In genomic region chr2:157434041-157434440, GRCm38 (mm10) we compare ENCODE assay signal across 9 mouse cellular contexts. TPM values are rescaled to one million over a fixed set of nuclear protein-coding genes. Genes with fewer than 3 reads are reported as not detected.
DNase-seq lines count a peak whose midpoint lies in the region; ATAC-seq lines count a peak whose summit lies in the region.
"Had no signal": no experiment of that assay in that cellular context is flagged by ENCODE, and none has a peak within 500 bp of the region (broad histone marks: within the 10 kb centered on the region; RNA-seq: fewer than 3 reads in every experiment).

No protein-coding gene starts in this region.

- WGBS in heart, embryonic 16.5 days, result 44% methylated on average over 9 of the region's 9 CpGs
- 25% methylated on average over 9 of the region's 9 CpGs for WGBS in embryonic facial prominence, embryonic 10.5 days
- 28% methylated on average over 9 of the region's 9 CpGs for WGBS in intestine, embryonic 16.5 days
- WGBS in midbrain, embryonic 13.5 days, result 45% methylated on average over 9 of the region's 9 CpGs

- H3K4me2 ChIP-seq in heart, embryonic 16.5 days (ENCODE audit: low read depth, low read length), result no peak overlapping the region
- H3K4me2 ChIP-seq in intestine, embryonic 16.5 days (ENCODE audit: low read depth, low read length), result peak overlapping the region; percentile 30
- no peak overlapping the region for H3K4me2 ChIP-seq in midbrain, embryonic 13.5 days (replicated peaks)
- H3K4me2 ChIP-seq: liver, embryonic 15.5 days had no signal

- H3K9me3 ChIP-seq in heart, embryonic 16.5 days (replicated peaks; ENCODE audit: control insufficient read depth, low read length), result no peaks in the 10 kb centered on the region
- no peaks in the 10 kb centered on the region for H3K9me3 ChIP-seq in embryonic facial prominence, embryonic 10.5 days
- H3K9me3 ChIP-seq in intestine, embryonic 16.5 days (ENCODE audit: control insufficient read depth, low read length), result no peaks in the 10 kb centered on the region
- no peaks in the 10 kb centered on the region for H3K9me3 ChIP-seq in midbrain, embryonic 13.5 days
- H3K9me3 ChIP-seq: liver, embryonic 15.5 days had no signal

- DNase-seq in heart, postnatal 36 days, result no peak
- DNase-seq in embryonic facial prominence, embryonic 10.5 days (ENCODE audit: low spot score), result no peak
- no peak for DNase-seq in adrenal gland, adult 18-20 months (ENCODE audit: low spot score in 2 of 2)
- DNase-seq in layer of hippocampus, adult 11-12 months (ENCODE audit: low spot score), result no peak
- no peak for DNase-seq in right cerebral cortex, postnatal 10 days (ENCODE audit: low spot score in 2 of 2)

- H3K4me3 ChIP-seq in heart, embryonic 16.5 days (ENCODE audit: low read length), result no peak overlapping the region
- H3K4me3 ChIP-seq in embryonic facial prominence, embryonic 10.5 days, result peak overlapping the region; percentile 2; the same call in 1 of the 2 replicates
- peak overlapping the region; percentile 0; the same call in 1 of the 2 replicates for H3K4me3 ChIP-seq in intestine, embryonic 16.5 days (ENCODE audit: low read length)
- H3K4me3 ChIP-seq in midbrain, embryonic 13.5 days (replicated peaks), result no peak overlapping the region
- H3K4me3 ChIP-seq: liver, embryonic 15.5 days had no signal

- no peak overlapping the region; the same call in 1 of the 2 replicates for H3K9ac ChIP-seq in heart, embryonic 16.5 days (ENCODE audit: low read length)
- H3K9ac ChIP-seq in intestine, embryonic 16.5 days (ENCODE audit: low read depth, low read length), result peak overlapping the region; percentile 58
- peak overlapping the region; percentile 36 for H3K9ac ChIP-seq in midbrain, embryonic 13.5 days (replicated peaks)
- H3K9ac ChIP-seq: liver, embryonic 15.5 days had no signal

- H3K27me3 ChIP-seq in heart, embryonic 16.5 days (ENCODE audit: control insufficient read depth, insufficient read depth, low read length), result no peaks in the 10 kb centered on the region
- H3K27me3 ChIP-seq in embryonic facial prominence, embryonic 10.5 days (replicated peaks; ENCODE audit: low read depth, poor library complexity, severe bottlenecking), result no peaks in the 10 kb centered on the region
- no peaks in the 10 kb centered on the region for H3K27me3 ChIP-seq in intestine, embryonic 16.5 days (replicated peaks; ENCODE audit: control insufficient read depth, insufficient read depth, low read length)
- H3K27me3 ChIP-seq in midbrain, embryonic 13.5 days, result no peaks in the 10 kb centered on the region
- H3K27me3 ChIP-seq: liver, embryonic 15.5 days had no signal

- peaks cover 30% of the 10 kb centered on the region for H3K4me1 ChIP-seq in heart, embryonic 16.5 days (ENCODE audit: control insufficient read depth, insufficient read depth, low read length)
- peaks cover 77% of the 10 kb centered on the region for H3K4me1 ChIP-seq in embryonic facial prominence, embryonic 10.5 days
- peaks cover 66% of the 10 kb centered on the region for H3K4me1 ChIP-seq in intestine, embryonic 16.5 days (ENCODE audit: control insufficient read depth, insufficient read depth, low read length)
- H3K4me1 ChIP-seq in midbrain, embryonic 13.5 days (replicated peaks), result peaks cover 69% of the 10 kb centered on the region

- ATAC-seq in heart, embryonic 16.5 days (replicated peaks; ENCODE audit: extremely low read depth, insufficient read depth, low FRiP score), result no peak
- ATAC-seq in intestine, embryonic 16.5 days, result peak; percentile 81
- no peak for ATAC-seq in midbrain, embryonic 13.5 days

- no peaks in the 10 kb centered on the region for H3K36me3 ChIP-seq in heart, embryonic 16.5 days (ENCODE audit: control insufficient read depth, insufficient read depth)
- peaks cover 98% of the 10 kb centered on the region for H3K36me3 ChIP-seq in embryonic facial prominence, embryonic 10.5 days (replicated peaks)
- peaks cover 3% of the 10 kb centered on the region; the same call in 1 of the 2 replicates for H3K36me3 ChIP-seq in intestine, embryonic 16.5 days (ENCODE audit: control insufficient read depth, insufficient read depth, low read length)
- H3K36me3 ChIP-seq in midbrain, embryonic 13.5 days, result peaks cover 57% of the 10 kb centered on the region
- H3K36me3 ChIP-seq: liver, embryonic 15.5 days had no signal

- intact Hi-C loops in heart, postnatal 36 days (cut with DNase I), result no loop called here

- peak overlapping the region; percentile 60 for H3K27ac ChIP-seq in heart, embryonic 16.5 days (ENCODE audit: low read length)
- H3K27ac ChIP-seq in embryonic facial prominence, embryonic 10.5 days (replicated peaks), result peak overlapping the region; percentile 71
- peak overlapping the region; percentile 92 for H3K27ac ChIP-seq in intestine, embryonic 16.5 days (ENCODE audit: low read length)
- H3K27ac ChIP-seq in midbrain, embryonic 13.5 days, result peak overlapping the region; percentile 74
- H3K27ac ChIP-seq: liver, embryonic 15.5 days had no signal

RNA-seq across cellular contexts. Expression of gene Src, which starts 15.8 kb away (rescaled TPM):
- polyA plus RNA-seq in heart, embryonic 16.5 days (2015; fragmentation: Nextera tagmentation; extraction: Ambion mirVana), result 5.7 and 6.9 TPM in 2 replicates
- 1 to 10 TPM; 3.4 to 4.9 TPM for total RNA-seq in heart, postnatal 36 days (2021)
- 22.1 and 23.1 TPM in 2 replicates for polyA plus RNA-seq in embryonic facial prominence, embryonic 10.5 days (2016; fragmentation: Nextera tagmentation; extraction: Ambion mirVana)
- 11.8 and 15.5 TPM in 2 replicates for polyA plus RNA-seq in intestine, embryonic 16.5 days (2015; fragmentation: Nextera tagmentation; extraction: Ambion mirVana)
- 31.6 and 39.1 TPM in 2 replicates for polyA plus RNA-seq in midbrain, embryonic 13.5 days (2015; fragmentation: Nextera tagmentation; extraction: Ambion mirVana)
- total RNA-seq in adrenal gland, adult 18-20 months (2021), result 10 to 100 TPM; 11.8 to 13.8 TPM

Comparison
In these comparisons a context has a peak if more than half of its experiments do, and no peak if none do; other contexts are left out.
1. H3K4me3 ChIP-seq: peak in embryonic facial prominence, embryonic 10.5 days (single experiment) and intestine, embryonic 16.5 days (single experiment); none in heart, embryonic 16.5 days (single experiment) and midbrain, embryonic 13.5 days (single experiment).
2. Peak in every context shown above with its lines, with median percentiles within 50 percentile points of each other: H3K27ac ChIP-seq.